Mouse (Mus musculus): Measurements from ENCODE around the gene 6430571L13Rik. TPM values are rescaled to one million over a fixed set of nuclear protein-coding genes. Genes with fewer than 3 reads are reported as not detected.

6430571L13Rik gene
- polyA plus RNA-seq, 1 experiment, result 1.2 TPM

- no peak for DNase-seq
- 63% methylated on average over 9 of the region's 9 CpGs for WGBS
Observed at GRCm38 (mm10) chr9:107309171-107309570, 31.2 kb upstream of the 6430571L13Rik start.

GRCm38 (mm10) chr9:107309600-107309999 is 30.8 kb upstream of the 6430571L13Rik start:
- DNase-seq, result no peak
- TF ChIP-seq POLR2A (IDR thresholded peaks at IDR 0.05; ENCODE audit: control insufficient read depth, extremely low read depth, insufficient read depth, low read length, poor library complexity), result no peak
- no peak for TF ChIP-seq CTCF (IDR thresholded peaks at IDR 0.05; ENCODE audit: borderline replicate concordance, control insufficient read depth, extremely low read depth, insufficient read depth, low read length, poor library complexity)
- no peak overlapping the region for H3K27ac ChIP-seq (ENCODE audit: control insufficient read depth, insufficient read depth, low read length)
- H3K36me3 ChIP-seq (ENCODE audit: control insufficient read depth, insufficient read depth, low read length), result no peaks in the 10 kb centered on the region
- H3K27me3 ChIP-seq (ENCODE audit: control insufficient read depth, insufficient read depth, low read length), result no peaks in the 10 kb centered on the region
- WGBS, result 81% methylated on average over 5 of the region's 5 CpGs
- peaks cover 18% of the 10 kb centered on the region for H3K4me1 ChIP-seq (replicated peaks; ENCODE audit: control insufficient read depth, insufficient read depth, low read length)
- no peak overlapping the region for H3K4me3 ChIP-seq (ENCODE audit: control insufficient read depth, insufficient read depth, low read length)

More at GRCm38 (mm10) chr9:107309171-107309570, 31.2 kb upstream of the 6430571L13Rik start:
- Histone ChIP-seq H3K27me3 (ENCODE audit: control insufficient read depth, insufficient read depth, low read length) (no peaks in the 10 kb centered on the region), H3K4me1 (replicated peaks; ENCODE audit: control insufficient read depth, insufficient read depth, low read length) (peaks cover 21% of the 10 kb centered on the region), H3K4me3 (ENCODE audit: control insufficient read depth, insufficient read depth, low read length) (no peak overlapping the region), H3K36me3 (ENCODE audit: control insufficient read depth, insufficient read depth, low read length) (no peaks in the 10 kb centered on the region), H3K27ac (ENCODE audit: control insufficient read depth, insufficient read depth, low read length) (no peak overlapping the region)
- TF ChIP-seq CTCF (IDR thresholded peaks at IDR 0.05; ENCODE audit: borderline replicate concordance, control insufficient read depth, extremely low read depth, insufficient read depth, low read length, poor library complexity), result no peak
- TF ChIP-seq POLR2A (IDR thresholded peaks at IDR 0.05; ENCODE audit: control insufficient read depth, extremely low read depth, insufficient read depth, low read length, poor library complexity), result no peak

GRCm38 (mm10) chr9:107312811-107313584 is 27.4 kb upstream of the 6430571L13Rik start:
- DNase-seq, result peak; percentile 65
- no peak overlapping the region for H3K4me3 ChIP-seq (ENCODE audit: control insufficient read depth, insufficient read depth, low read length)

GRCm38 (mm10) chr9:107313926-107314325 is 26.5 kb upstream of the 6430571L13Rik start:
- Histone ChIP-seq H3K4me3 (ENCODE audit: control insufficient read depth, insufficient read depth, low read length) (no peak overlapping the region), H3K27ac (ENCODE audit: control insufficient read depth, insufficient read depth, low read length) (no peak overlapping the region), H3K4me1 (replicated peaks; ENCODE audit: control insufficient read depth, insufficient read depth, low read length) (peaks cover 10% of the 10 kb centered on the region), H3K36me3 (ENCODE audit: control insufficient read depth, insufficient read depth, low read length) (no peaks in the 10 kb centered on the region), H3K27me3 (ENCODE audit: control insufficient read depth, insufficient read depth, low read length) (no peaks in the 10 kb centered on the region)
- TF ChIP-seq CTCF (IDR thresholded peaks at IDR 0.05; ENCODE audit: borderline replicate concordance, control insufficient read depth, extremely low read depth, insufficient read depth, low read length, poor library complexity), result no peak
- TF ChIP-seq POLR2A (IDR thresholded peaks at IDR 0.05; ENCODE audit: control insufficient read depth, extremely low read depth, insufficient read depth, low read length, poor library complexity), result no peak
- DNase-seq, result no peak
- 84% methylated on average over 3 of the region's 3 CpGs for WGBS

More at GRCm38 (mm10) chr9:107312811-107313584, 27.4 kb upstream of the 6430571L13Rik start:
- Histone ChIP-seq H3K4me1 (replicated peaks; ENCODE audit: control insufficient read depth, insufficient read depth, low read length) (peaks cover 10% of the 10 kb centered on the region), H3K27ac (ENCODE audit: control insufficient read depth, insufficient read depth, low read length) (no peak overlapping the region; the same call in 1 of the 2 replicates), H3K27me3 (ENCODE audit: control insufficient read depth, insufficient read depth, low read length) (no peaks in the 10 kb centered on the region), H3K36me3 (ENCODE audit: control insufficient read depth, insufficient read depth, low read length) (no peaks in the 10 kb centered on the region)
- under 1% methylated on average over 10 of the region's 10 CpGs for WGBS
- TF ChIP-seq POLR2A (IDR thresholded peaks at IDR 0.05; ENCODE audit: control insufficient read depth, extremely low read depth, insufficient read depth, low read length, poor library complexity), result no peak
- TF ChIP-seq CTCF (IDR thresholded peaks at IDR 0.05; ENCODE audit: borderline replicate concordance, control insufficient read depth, extremely low read depth, insufficient read depth, low read length, poor library complexity), result no peak

- H3K4me3 ChIP-seq (ENCODE audit: control insufficient read depth, insufficient read depth, low read length), result no peak overlapping the region
- WGBS, result 95% methylated on average over 2 of the region's 2 CpGs
Observed at GRCm38 (mm10) chr9:107315791-107316190, 24.6 kb upstream of the 6430571L13Rik start.

GRCm38 (mm10) chr9:107322461-107323050 is 17.8 kb upstream of the 6430571L13Rik start:
- DNase-seq, result no peak
- H3K4me1 ChIP-seq (replicated peaks; ENCODE audit: control insufficient read depth, insufficient read depth, low read length), result peaks cover 19% of the 10 kb centered on the region
- no peak for TF ChIP-seq CTCF (IDR thresholded peaks at IDR 0.05; ENCODE audit: borderline replicate concordance, control insufficient read depth, extremely low read depth, insufficient read depth, low read length, poor library complexity)
- TF ChIP-seq POLR2A (IDR thresholded peaks at IDR 0.05; ENCODE audit: control insufficient read depth, extremely low read depth, insufficient read depth, low read length, poor library complexity), result no peak
- H3K27me3 ChIP-seq (ENCODE audit: control insufficient read depth, insufficient read depth, low read length), result no peaks in the 10 kb centered on the region
- H3K36me3 ChIP-seq (ENCODE audit: control insufficient read depth, insufficient read depth, low read length), result no peaks in the 10 kb centered on the region
- WGBS, result 84% methylated on average over 8 of the region's 8 CpGs
- H3K4me3 ChIP-seq (ENCODE audit: control insufficient read depth, insufficient read depth, low read length), result no peak overlapping the region
- no peak overlapping the region for H3K27ac ChIP-seq (ENCODE audit: control insufficient read depth, insufficient read depth, low read length)

More at GRCm38 (mm10) chr9:107315791-107316190, 24.6 kb upstream of the 6430571L13Rik start:
- no peak overlapping the region for H3K27ac ChIP-seq (ENCODE audit: control insufficient read depth, insufficient read depth, low read length)
- TF ChIP-seq POLR2A (IDR thresholded peaks at IDR 0.05; ENCODE audit: control insufficient read depth, extremely low read depth, insufficient read depth, low read length, poor library complexity) (no peak), CTCF (IDR thresholded peaks at IDR 0.05; ENCODE audit: borderline replicate concordance, control insufficient read depth, extremely low read depth, insufficient read depth, low read length, poor library complexity) (no peak)
- peaks cover 10% of the 10 kb centered on the region for H3K4me1 ChIP-seq (replicated peaks; ENCODE audit: control insufficient read depth, insufficient read depth, low read length)
- no peak for DNase-seq
- H3K27me3 ChIP-seq (ENCODE audit: control insufficient read depth, insufficient read depth, low read length), result no peaks in the 10 kb centered on the region
- H3K36me3 ChIP-seq (ENCODE audit: control insufficient read depth, insufficient read depth, low read length), result no peaks in the 10 kb centered on the region
